Mouse (Mus musculus): ENCODE data around the gene Heatr5a. TPM values are rescaled to one million over a fixed set of nuclear protein-coding genes. Genes with fewer than 3 reads are reported as not detected.

Gene Heatr5a
- 18.3 TPM for polyA plus RNA-seq (2014; fragmentation: Illumina TruSeq; extraction: RNeasy Lipid Tissue Mini Kit (QIAGEN cat#74804); ENCODE audit: low read depth, low replicate concordance)

DNA sequence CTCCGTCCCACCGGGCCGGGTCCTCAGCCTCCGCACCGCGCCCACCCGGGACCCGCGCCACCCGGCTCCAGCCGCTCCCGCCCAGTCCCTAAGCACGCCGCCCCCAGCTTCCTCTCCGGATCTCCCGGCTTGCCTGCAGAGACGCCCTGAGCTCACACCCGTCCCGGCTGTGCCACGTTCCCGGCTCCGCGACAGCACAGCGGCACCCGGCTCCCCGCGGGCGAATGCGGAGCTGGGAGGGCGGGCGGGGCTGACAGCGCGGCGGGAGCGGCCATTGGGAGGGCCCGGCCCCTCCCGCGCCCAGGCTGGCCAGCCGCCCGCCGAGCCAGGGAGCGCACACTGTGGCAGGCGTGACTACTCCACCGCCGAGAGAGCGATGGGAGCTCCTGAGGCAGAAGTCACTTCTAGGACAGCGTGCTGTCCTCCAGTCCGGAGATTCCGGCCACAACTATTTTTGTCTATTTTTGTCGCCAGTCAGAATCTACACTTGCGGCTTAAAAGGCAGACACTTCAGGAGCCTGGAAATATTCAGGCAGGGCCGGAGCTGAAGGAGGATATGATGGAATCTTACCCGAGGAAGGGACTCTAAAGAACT, at the start of gene Heatr5a:
Gene Heatr5a, minus strand, starts transcription at position 252 of the 595 bp plus-strand sequence.

GRCm38 (mm10) chr12:52005877-52006632, 34.9 kb upstream of the Heatr5a start, which contains the start of gene Dtd2:
TSS of gene Dtd2 (minus strand) at chr12:52006501.

DNA sequence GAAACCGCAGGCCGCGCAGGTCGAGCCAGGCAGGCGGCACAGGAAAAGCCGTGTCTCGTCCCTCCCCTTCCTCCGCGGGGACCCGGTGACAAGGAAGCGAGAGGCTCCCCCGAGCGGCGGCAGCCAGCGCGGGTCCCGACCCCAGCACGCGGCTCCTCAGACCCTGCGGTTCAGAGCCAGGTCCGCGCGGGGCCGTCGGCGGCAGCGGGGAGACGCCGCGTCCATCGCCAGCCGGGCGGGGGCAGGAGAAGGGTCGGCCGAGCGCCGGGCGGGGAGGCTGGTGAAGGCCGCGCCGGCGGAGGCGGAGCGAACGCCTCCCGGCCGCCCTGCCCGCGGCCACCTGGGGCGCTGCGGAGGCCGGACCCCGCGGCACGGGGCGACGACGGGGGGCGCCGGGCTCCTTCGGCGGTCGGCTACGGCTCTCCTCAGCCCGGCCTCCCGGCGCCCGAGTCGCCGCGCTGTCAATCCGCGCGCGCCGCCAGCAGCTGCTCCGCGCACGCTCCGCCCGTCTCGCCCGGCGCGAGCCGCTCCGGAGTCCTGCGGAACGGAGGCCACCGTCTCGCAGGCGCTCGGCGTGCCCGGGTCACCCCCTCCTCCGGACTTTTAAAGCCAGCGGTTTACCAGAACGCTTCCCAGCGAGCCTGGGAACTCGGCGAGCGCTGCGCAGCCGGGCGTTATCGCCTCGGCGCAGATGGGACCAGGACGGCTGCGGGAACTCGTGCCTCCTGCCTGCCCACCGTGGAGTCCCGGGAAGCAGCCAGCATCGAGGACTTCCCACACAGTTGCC, 141.6 kb downstream of the Heatr5a start, which contains the start of gene Hectd1:
Gene Hectd1, minus strand, starts transcription at position 247 of the 787 bp plus-strand sequence.

Other genes starting within 250 kb of the Heatr5a start
- 50.2 TPM for gene Hectd1, start 141.8 kb downstream of the Heatr5a start, polyA plus RNA-seq (2014; fragmentation: Illumina TruSeq; extraction: RNeasy Lipid Tissue Mini Kit (QIAGEN cat#74804); ENCODE audit: low read depth, low replicate concordance)
- gene Dtd2, start 35.2 kb upstream of the Heatr5a start, polyA plus RNA-seq (2014; fragmentation: Illumina TruSeq; extraction: RNeasy Lipid Tissue Mini Kit (QIAGEN cat#74804); ENCODE audit: low read depth, low replicate concordance): 5.7 TPM
- not detected for gene Gpr33, start 56.7 kb upstream of the Heatr5a start, polyA plus RNA-seq (2014; fragmentation: Illumina TruSeq; extraction: RNeasy Lipid Tissue Mini Kit (QIAGEN cat#74804); ENCODE audit: low read depth, low replicate concordance)
- 10.2 TPM for gene Nubpl, start 126.4 kb upstream of the Heatr5a start, polyA plus RNA-seq (2014; fragmentation: Illumina TruSeq; extraction: RNeasy Lipid Tissue Mini Kit (QIAGEN cat#74804); ENCODE audit: low read depth, low replicate concordance)

All from heart, adult 10 weeks (tissue).